Mouse (Mus musculus) kidney, adult 2 months (tissue): ENCODE measurements around the gene Hhat. TPM values are rescaled to one million over a fixed set of nuclear protein-coding genes. Genes with fewer than 3 reads are reported as not detected.

Experiments used
- DNase-seq: peaks from one replicate; pipeline ENCODE4 v3.0.0; 2021
- H3K27ac ChIP-seq: fragments of 200-500 bp; 2 replicates; pipeline ENCODE4 v1.5.1; 2012; ENCODE audit warnings: low read depth, low read length, control low read depth, inconsistent platforms; ENCODE audit not compliant: insufficient read depth
- H3K27me3 ChIP-seq: fragments of 200-500 bp; replicated peaks from 2 replicates; pipeline ENCODE4 v1.6.1; 2012; ENCODE audit warnings: mild to moderate bottlenecking, moderate library complexity, low read length, inconsistent platforms; ENCODE audit not compliant: control insufficient read depth, insufficient read depth
- H3K36me3 ChIP-seq: fragments of 200-500 bp; 2 replicates; pipeline ENCODE4 v1.6.1; 2012; ENCODE audit warnings: mild to moderate bottlenecking, moderate library complexity, low read length, inconsistent platforms; ENCODE audit not compliant: control insufficient read depth, insufficient read depth
- H3K4me1 ChIP-seq: fragments of 200-500 bp; 2 replicates; pipeline ENCODE4 v1.6.1; 2011; ENCODE audit warnings: low read length; ENCODE audit not compliant: control insufficient read depth, insufficient read depth
- H3K4me3 ChIP-seq: fragments of 200-500 bp; 2 replicates; pipeline ENCODE4 v1.5.1; 2011; ENCODE audit warnings: mild to moderate bottlenecking, low read depth, low read length, control low read depth; ENCODE audit not compliant: insufficient read depth
- CTCF ChIP-seq: fragments of 200-500 bp; conservative IDR thresholded peaks from 2 replicates; pipeline ENCODE4 v1.5.1; 2011; ENCODE audit warnings: low read depth, mild to moderate bottlenecking, control low read depth, low read length, moderate library complexity, mixed read lengths; ENCODE audit not compliant: insufficient read depth, insufficient read length
- POLR2A ChIP-seq: fragments of 200-500 bp; IDR thresholded peaks from one replicate; pipeline ENCODE4 v1.6.1; 2011; ENCODE audit warnings: low read depth, low read length, control low read depth
- WGBS: fragments of 180-500 bp; shearing (Covaris S2); methylation state at CpG from one replicate; pipeline ENCODE4 v1.1.7; 2018; 5-methylcytosine and 5-hydroxymethylcytosine counted together
- polyA plus RNA-seq: library from polyadenylated mRNA; depleted of rRNA; stranded (reverse); fragments of >200 nt; gene quantifications from 2 replicates; pipeline ENCODE4 v1.2.3, GENCODE M21; 2012; rRNA removed

The Hhat gene
- polyA plus RNA-seq: 4.9 and 7.0 TPM in 2 replicates

DNA sequence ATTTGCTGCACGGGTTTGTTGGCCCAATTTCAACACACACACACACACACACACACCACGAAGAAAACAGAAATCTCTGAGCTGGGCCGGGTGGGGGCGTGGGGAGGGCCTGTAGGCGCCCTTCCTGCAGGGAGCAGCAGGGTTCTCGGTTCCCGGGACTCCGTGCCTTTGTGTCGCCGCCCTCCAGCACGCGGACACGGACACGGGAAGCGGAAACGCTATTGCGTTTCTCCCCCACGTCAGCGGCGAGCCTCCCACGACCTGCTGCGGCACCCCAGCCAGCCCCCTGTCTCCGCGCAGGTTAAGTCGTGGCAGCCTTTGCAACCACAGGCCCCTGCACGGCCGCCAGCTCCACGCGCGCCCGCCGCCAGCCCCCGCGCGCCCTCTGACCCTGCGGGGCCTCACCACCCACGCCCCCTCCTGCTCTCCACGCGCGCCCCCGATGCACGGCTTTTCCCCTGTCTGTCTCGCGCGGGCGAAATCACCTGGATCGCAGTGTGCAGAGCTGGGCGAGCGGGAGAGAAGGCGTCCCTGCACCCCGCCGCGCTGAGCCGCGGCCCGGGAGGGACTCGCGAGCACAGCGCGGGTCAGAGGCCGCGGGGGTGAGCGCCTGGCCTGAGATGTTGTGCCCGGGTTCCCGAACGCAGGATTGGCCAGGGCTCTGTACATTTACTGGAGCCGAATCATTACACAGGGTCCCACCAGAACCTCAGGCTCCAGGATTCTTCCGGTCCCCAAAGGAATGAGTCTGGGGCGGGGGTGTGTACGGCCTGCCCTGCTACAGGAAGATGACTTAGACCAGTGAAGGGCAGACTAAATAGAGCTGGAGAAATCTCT, at the start of gene Hhat:
Hhat (minus strand) TSS at position 729 of the 837 bp plus-strand sequence.
- no peaks in the 10 kb centered on the region for H3K27me3 ChIP-seq
- peaks cover 6% of the 10 kb centered on the region for H3K4me1 ChIP-seq
- DNase-seq: peak; percentile 75
- TF ChIP-seq POLR2A: no peak
- WGBS: 2% methylated on average over 69 of the region's 70 CpGs
- H3K4me3 ChIP-seq: peak within 1 kb of the TSS; percentile 76
- peak within 1 kb of the TSS; percentile 67 for H3K27ac ChIP-seq
- H3K36me3 ChIP-seq: no peaks in the 10 kb centered on the region

DNA sequence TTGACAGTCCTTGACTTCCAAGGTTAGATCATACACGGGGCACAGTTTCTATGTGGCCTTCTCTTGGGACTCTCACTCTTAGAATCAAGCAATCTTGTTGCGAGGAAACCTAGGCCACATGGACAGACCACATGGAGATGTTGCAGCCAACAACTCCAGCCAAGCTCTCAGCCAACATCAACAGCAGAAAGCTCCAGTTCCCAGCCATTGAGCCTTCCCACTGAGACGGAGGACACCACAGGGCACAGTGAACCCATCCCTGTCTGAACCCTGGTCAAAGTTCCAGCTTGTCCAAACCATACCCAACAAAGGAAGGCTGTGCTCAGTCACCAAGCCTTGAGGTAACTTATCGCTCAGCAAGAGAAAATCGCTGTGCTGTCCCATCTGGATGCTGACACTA, 47.3 kb upstream of the Hhat start:
- peak; percentile 49 for DNase-seq
- no peak overlapping the region for H3K4me3 ChIP-seq
- H3K36me3 ChIP-seq: no peaks in the 10 kb centered on the region
- 78% methylated on average over 5 of the region's 5 CpGs for WGBS
- no peaks in the 10 kb centered on the region for H3K27me3 ChIP-seq
- H3K4me1 ChIP-seq: peaks cover 6% of the 10 kb centered on the region; the same call in 1 of the 2 replicates
- TF ChIP-seq POLR2A (no peak), CTCF (no peak)
- no peak overlapping the region for H3K27ac ChIP-seq

DNA sequence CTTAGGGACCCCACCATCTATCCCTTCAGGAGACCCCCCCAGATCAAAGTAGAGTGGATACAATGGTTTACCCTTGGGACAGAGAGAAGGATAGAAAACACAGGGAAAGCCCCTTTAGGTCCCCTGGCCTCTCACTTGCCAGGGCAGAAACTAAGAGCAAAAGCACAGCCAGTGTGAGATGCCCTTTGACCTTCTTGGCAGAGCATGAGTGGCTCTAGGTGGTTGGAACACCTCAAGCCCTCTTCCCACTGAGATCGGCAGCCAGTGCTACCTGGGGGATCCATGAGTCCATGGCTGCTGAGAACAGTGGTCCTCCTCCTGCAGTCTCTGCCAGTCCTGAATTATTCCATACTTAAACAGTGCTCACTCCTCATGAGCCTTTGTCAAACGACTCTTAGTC, 44.8 kb upstream of the Hhat start:
- Histone ChIP-seq H3K4me3 (no peak overlapping the region), H3K27ac (no peak overlapping the region), H3K36me3 (no peaks in the 10 kb centered on the region), H3K4me1 (peaks cover 17% of the 10 kb centered on the region; the same call in 1 of the 2 replicates), H3K27me3 (no peaks in the 10 kb centered on the region)
- WGBS: 55% methylated on average over 2 of the region's 2 CpGs
- DNase-seq: peak; percentile 73
- TF ChIP-seq CTCF (no peak), POLR2A (no peak)

DNA sequence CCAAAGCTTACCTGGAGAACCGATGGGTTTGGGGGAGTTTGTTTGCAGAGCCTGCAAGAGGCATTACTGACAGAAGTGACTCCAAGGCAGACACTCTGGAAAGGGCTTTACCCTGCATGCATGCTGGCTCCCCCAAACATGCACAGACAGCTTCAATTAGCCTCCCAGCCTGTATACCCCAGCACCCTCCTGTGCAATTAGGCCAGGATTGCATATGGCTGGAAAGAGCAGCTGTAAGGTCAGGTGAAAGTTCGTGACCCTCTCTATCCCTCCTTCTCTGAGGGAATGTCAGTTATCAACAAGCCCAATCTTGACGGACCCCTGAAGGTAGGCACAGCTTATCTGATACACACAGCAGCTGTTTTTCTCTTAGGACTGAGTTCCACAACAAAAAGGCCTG, 43.7 kb upstream of the Hhat start:
- no peak for TF ChIP-seq CTCF
- TF ChIP-seq POLR2A: no peak
- no peaks in the 10 kb centered on the region for H3K27me3 ChIP-seq
- H3K36me3 ChIP-seq: no peaks in the 10 kb centered on the region
- H3K27ac ChIP-seq: no peak overlapping the region
- H3K4me3 ChIP-seq: no peak overlapping the region
- no peak for DNase-seq
- peaks cover 17% of the 10 kb centered on the region; the same call in 1 of the 2 replicates for H3K4me1 ChIP-seq
- 71% methylated on average over 3 of the region's 3 CpGs for WGBS

DNA sequence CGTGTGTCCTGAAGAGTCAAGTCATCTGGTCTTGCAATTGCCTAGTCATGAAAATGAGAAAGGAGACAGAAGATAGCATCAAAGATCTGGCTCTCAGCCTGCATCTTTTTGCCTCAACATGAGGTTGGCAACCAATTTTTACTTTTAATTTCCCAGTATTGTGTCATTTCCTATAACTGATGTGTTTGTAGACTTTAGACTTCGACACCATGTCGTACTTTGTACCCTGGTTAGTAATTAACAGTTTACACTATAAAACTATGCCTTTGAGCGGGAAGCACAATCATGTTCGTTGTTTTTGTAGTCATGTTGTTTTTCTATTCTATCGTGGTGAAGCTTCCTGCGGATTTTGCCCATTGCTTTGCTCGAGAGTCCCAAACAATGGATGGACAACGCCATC, 41.7 kb upstream of the Hhat start:
- 51% methylated on average over 9 of the region's 9 CpGs for WGBS
- Histone ChIP-seq H3K4me3 (no peak overlapping the region), H3K27me3 (no peaks in the 10 kb centered on the region), H3K36me3 (no peaks in the 10 kb centered on the region), H3K27ac (peak overlapping the region; percentile 81), H3K4me1 (peaks cover 17% of the 10 kb centered on the region; the same call in 1 of the 2 replicates)
- TF ChIP-seq POLR2A: no peak
- TF ChIP-seq CTCF: no peak
- DNase-seq: peak; percentile 87

DNA sequence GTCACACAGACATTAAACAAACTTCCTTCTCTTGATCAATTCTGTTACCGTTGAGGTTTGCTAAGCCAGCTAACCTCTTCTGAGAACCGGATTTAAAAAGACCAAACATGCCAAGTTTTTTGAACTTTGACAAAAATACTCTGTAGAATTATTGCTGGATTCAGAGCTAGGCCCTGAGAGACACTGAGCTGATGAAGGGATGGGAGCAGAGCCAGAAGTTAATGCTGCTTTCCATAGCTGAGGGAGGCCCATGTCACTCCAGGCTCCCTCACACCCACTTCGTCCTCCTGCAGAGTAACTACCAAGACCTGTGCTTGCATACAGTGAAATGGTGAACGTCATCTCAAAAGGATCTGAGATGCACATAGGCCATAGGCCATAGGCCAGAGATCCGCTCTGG, 41.3 kb upstream of the Hhat start:
- Histone ChIP-seq H3K36me3 (no peaks in the 10 kb centered on the region), H3K4me3 (no peak overlapping the region), H3K4me1 (peaks cover 17% of the 10 kb centered on the region; the same call in 1 of the 2 replicates), H3K27me3 (no peaks in the 10 kb centered on the region), H3K27ac (peak overlapping the region; percentile 36)
- no peak for TF ChIP-seq CTCF
- peak; percentile 61 for DNase-seq
- WGBS: 55% methylated on average over 5 of the region's 5 CpGs
